Mouse (Mus musculus) heart, postnatal 4 days (tissue): ENCODE results near the gene Was. TPM values are rescaled to one million over a fixed set of nuclear protein-coding genes. Genes with fewer than 3 reads are reported as not detected.
"Not testable (repeated sequence)": the region's sequence is repeated elsewhere in the genome, so short reads cannot be mapped to it uniquely, and the experiment has no call there.

ENCODE experiments used
- DNase-seq: peaks from one replicate; pipeline ENCODE4 v3.0.0; 2021
- total RNA-seq, 2 experiments: library from RNA; stranded (reverse); gene quantifications; 2 replicates each; pipeline ENCODE4 v1.2.3; 2021

Gene Was
- total RNA-seq, 2 experiments from 2014 or later, result 1.5 to 2.1 TPM

DNA sequence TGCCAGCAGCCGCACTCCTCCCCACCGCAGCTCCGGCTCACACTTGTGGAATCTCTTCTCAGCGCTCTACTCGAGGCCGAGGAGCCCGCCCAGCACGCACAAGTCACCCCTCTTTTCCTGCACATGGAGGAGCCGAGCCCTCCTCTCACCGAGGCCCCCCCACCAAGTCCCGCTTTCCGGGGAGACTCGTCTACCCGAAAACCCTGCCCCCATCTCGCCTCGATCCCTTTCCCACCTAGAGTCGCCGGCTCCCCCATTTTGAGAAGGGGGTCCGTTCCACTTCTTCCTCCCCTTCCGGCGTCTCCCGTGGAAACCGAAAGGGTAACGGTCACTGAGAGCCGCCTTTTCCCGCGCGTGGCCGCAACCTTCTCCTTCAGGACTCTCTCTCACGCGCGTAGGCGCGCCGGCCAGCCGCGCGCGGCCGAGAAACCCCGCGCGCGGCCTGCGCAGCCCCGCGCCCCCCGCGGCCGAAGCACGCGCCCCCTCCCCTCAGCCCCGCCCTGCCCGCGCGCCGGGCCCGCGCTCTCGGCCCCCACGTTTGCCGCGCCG, 16.3 kb downstream of the Was start:
- peak; percentile 23 for DNase-seq

DNA sequence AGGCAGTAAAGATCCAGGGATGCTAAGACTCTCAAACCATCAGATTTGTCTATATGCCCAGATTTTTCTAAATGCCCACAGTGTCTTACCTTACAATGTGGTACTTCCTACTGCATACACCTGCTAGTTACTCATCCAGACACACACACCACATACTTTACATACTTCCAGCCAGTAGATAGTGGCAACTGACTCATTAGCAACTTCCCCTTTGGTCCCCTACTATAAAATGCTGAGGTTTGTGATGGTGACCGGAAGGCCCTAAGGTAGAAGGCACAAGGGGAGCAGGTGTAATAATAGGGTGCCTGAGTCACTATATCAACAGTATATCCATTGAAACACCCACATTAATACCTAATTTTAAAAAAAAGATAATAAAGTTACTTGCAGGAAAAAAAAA, 21.1 kb downstream of the Was start:
- DNase-seq, result no peak

DNA sequence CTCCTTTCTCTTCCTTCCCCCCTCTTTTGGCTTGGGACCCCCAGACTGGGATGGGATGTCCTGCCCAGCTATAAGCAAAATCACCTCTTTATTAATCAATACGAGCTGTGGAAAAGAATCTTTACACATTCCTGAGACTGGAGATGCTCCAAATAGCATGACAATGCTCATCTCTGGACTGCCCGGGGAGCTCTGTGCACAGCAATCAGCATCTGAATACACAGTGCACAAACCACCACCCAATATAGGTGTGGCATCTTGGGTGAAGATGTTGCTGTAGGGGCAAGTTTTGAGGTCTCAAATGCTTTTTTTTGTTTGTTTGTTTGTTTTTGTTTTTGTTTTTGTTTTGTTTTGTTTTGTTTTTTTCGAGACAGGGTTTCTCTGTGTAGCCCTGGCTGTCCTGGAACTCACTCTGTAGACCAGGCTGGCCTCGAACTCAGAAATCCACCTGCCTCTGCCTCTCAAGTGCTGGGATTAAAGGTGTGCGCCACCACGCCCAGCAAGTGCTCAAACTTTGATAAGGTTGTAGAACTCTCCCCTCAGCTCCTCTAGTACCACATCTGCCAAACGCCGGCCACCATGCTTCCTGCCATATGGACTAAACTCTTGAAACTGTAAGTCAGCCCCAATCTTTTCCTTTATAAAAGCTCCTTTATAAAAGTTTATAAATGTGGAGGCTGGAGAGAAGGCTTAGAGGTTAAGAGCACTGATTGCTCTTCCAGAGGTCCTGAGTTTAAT, 39.1 kb downstream of the Was start:
- DNase-seq, result not testable (repeated sequence)

DNA sequence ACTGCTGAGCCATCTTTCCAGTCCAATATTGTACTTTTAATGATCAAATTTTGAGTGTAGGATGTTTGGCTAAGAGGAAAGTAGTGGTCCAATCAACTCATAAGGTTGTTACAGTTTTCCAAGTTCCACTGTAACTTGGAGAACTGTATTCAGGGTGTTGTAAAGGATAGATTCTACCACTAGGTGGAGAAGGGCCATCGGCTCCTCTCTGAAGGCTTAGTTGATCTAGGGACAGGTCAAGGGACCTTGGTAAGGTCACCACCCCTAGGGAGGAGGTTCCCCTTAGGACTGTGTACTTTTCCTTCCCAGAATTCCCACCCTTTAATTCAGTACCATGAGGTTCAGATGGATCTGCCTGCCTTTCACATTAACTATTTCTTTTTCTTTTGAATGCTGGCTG, 57.3 kb downstream of the Was start:
- no peak for DNase-seq

Other genes with a start within 250 kb of the Was start
- gene Otud5, start 249.1 kb downstream of the Was start, total RNA-seq, result 10 to 100 TPM; 34.8 to 39.3 TPM
- gene Pim2, start 212.2 kb downstream of the Was start, total RNA-seq, result 1 to 10 TPM; 3.3 to 5.0 TPM
- gene Slc35a2, start 206.5 kb downstream of the Was start, total RNA-seq, result 10 to 100 TPM; 15.5 to 17.7 TPM
- 10 to 100 TPM; 35.0 to 37.7 TPM for gene Pqbp1, start 191.2 kb downstream of the Was start, total RNA-seq
- gene Timm17b, start 191.1 kb downstream of the Was start, total RNA-seq, result 10 to 100 TPM; 57.3 to 61.3 TPM
- not detected for gene Gm10491, start 182.7 kb downstream of the Was start, total RNA-seq
- not detected for gene Gm10490, start 181.0 kb downstream of the Was start, total RNA-seq
- not detected for gene Pcsk1n, start 170.7 kb downstream of the Was start, total RNA-seq
- not detected for gene Eras, start 161.9 kb downstream of the Was start, total RNA-seq
- 10 to 100 TPM; 30.3 to 32.8 TPM for gene Hdac6, start 142.6 kb downstream of the Was start, total RNA-seq
- gene Gata1, start 112.4 kb downstream of the Was start, total RNA-seq, result under 1 TPM in 1 of 2 experiments, not detected in 1; 0.14 TPM
- not detected for gene Glod5, start 72.0 kb downstream of the Was start, total RNA-seq
- gene Suv39h1, start 15.7 kb downstream of the Was start, total RNA-seq, result 10 to 100 TPM; 16.3 to 16.4 TPM
- 10 to 100 TPM; 74.1 to 79.1 TPM for gene Wdr13, start 42.4 kb upstream of the Was start, total RNA-seq
- gene Rbm3, start 55.4 kb upstream of the Was start, total RNA-seq, result 100 to 1,000 TPM; 471 to 553 TPM
- gene Tbc1d25, start 85.7 kb upstream of the Was start, total RNA-seq, result 1 to 10 TPM; 5.9 to 7.1 TPM
- gene Ebp, start 103.0 kb upstream of the Was start, total RNA-seq, result 10 to 100 TPM; 21.0 to 23.8 TPM
- gene Porcn, start 116.0 kb upstream of the Was start, total RNA-seq, result 1 to 10 TPM; 2.0 to 2.7 TPM
- gene Ftsj1, start 161.9 kb upstream of the Was start, total RNA-seq, result 10 to 100 TPM; 14.6 to 15.6 TPM
- gene Slc38a5, start 180.6 kb upstream of the Was start, total RNA-seq, result 1 to 10 TPM; 2.5 to 3.2 TPM
- not detected for gene Ssxb10, start 236.9 kb upstream of the Was start, total RNA-seq